Mouse (Mus musculus) kidney, embryonic 16.5 days (tissue): ENCODE measurements around the gene Gldn. TPM values are rescaled to one million over a fixed set of nuclear protein-coding genes. Genes with fewer than 3 reads are reported as not detected.

Source experiments
- ATAC-seq: fragments of 200-750 bp; cut with Nextera tagmentation; 2 replicates; pipeline ENCODE4 v1.8.0; 2017; ENCODE audit warnings: moderate TSS enrichment; ENCODE audit not compliant: low FRiP score, low TSS enrichment
- H3K27ac ChIP-seq: fragments of 300-500 bp; sonication (generic); 2 replicates; pipeline ENCODE4 v1.5.1; 2014; ENCODE audit warnings: low read length
- H3K27me3 ChIP-seq: fragments of 300-500 bp; sonication (generic); 2 replicates; pipeline ENCODE4 v1.6.1; 2014; ENCODE audit warnings: low read length, control low read depth, mixed read lengths; ENCODE audit not compliant: insufficient read depth
- H3K36me3 ChIP-seq: fragments of 300-500 bp; sonication (generic); 2 replicates; pipeline ENCODE4 v1.6.1; 2014; ENCODE audit warnings: low read length, control low read depth, mixed read lengths; ENCODE audit not compliant: insufficient read depth
- H3K4me1 ChIP-seq: fragments of 300-500 bp; sonication (generic); 2 replicates; pipeline ENCODE4 v1.6.1; 2014; ENCODE audit warnings: low read length, control low read depth, mixed read lengths; ENCODE audit not compliant: insufficient read depth
- H3K4me2 ChIP-seq: fragments of 300-500 bp; sonication (generic); replicated peaks from 2 replicates; pipeline ENCODE4 v1.6.1; 2014; ENCODE audit warnings: low read depth, low read length
- H3K4me3 ChIP-seq: fragments of 300-500 bp; sonication (generic); 2 replicates; pipeline ENCODE4 v1.5.1; 2014; ENCODE audit warnings: mild to moderate bottlenecking, low read length
- H3K9ac ChIP-seq: fragments of 300-500 bp; sonication (generic); replicated peaks from 2 replicates; pipeline ENCODE4 v1.6.1; 2014; ENCODE audit warnings: low read length
- H3K9me3 ChIP-seq: fragments of 300-500 bp; sonication (generic); 2 replicates; pipeline ENCODE4 v1.6.1; 2016; ENCODE audit warnings: low read length, control low read depth
- WGBS: fragments of 180-500 bp; shearing (Covaris S2); extraction: QIAGEN DNeasy Blood & Tissue Kit; methylation state at CpG from one replicate; pipeline ENCODE4 v1.1.7; 2014; 5-methylcytosine and 5-hydroxymethylcytosine counted together
- polyA plus RNA-seq: library from polyadenylated mRNA; unstranded; fragments of >200 nt; fragmentation: Nextera tagmentation; extraction: Ambion mirVana; gene quantifications from 2 replicates; pipeline ENCODE4 v1.2.1, GENCODE M21; 2015

The Gldn gene
- polyA plus RNA-seq, 1 experiment from 2014 or later: 3.9 TPM

GRCm38 (mm10) chr9:54356756-54357155 is 70.5 kb downstream of the Gldn start:
- H3K27me3 ChIP-seq: no peaks in the 10 kb centered on the region
- 90% methylated on average over 8 of the region's 8 CpGs for WGBS
- no peaks in the 10 kb centered on the region for H3K4me1 ChIP-seq
- H3K36me3 ChIP-seq: no peaks in the 10 kb centered on the region
- no peak overlapping the region for H3K9ac ChIP-seq
- no peaks in the 10 kb centered on the region for H3K9me3 ChIP-seq
- no peak overlapping the region for H3K27ac ChIP-seq
- H3K4me3 ChIP-seq: no peak overlapping the region
- ATAC-seq: no peak
- H3K4me2 ChIP-seq: no peak overlapping the region

Other genes with a start within 250 kb of the Gldn start
- 0.41 and 0.54 TPM in 2 replicates for gene Tnfaip8l3, start 218.1 kb upstream of the Gldn start, polyA plus RNA-seq
- not detected in 2 replicates for gene Cyp19a1, start 18.4 kb upstream of the Gldn start, polyA plus RNA-seq
- gene Dmxl2, start 215.1 kb downstream of the Gldn start, polyA plus RNA-seq: 4.7 and 5.7 TPM in 2 replicates